Mouse (Mus musculus) hindbrain, embryonic 10.5 days (tissue): ENCODE measurements at regions not wholly inside any gene's neighbourhood (a gene's known extent, or its start where the extent isn't known, plus 50 kb on each side); places are given as distances from the start of the nearest gene placed in this dataset.

Experiments
- DNase-seq: peaks from one replicate; pipeline ENCODE4 v3.0.0-alpha.2; 2017; ENCODE audit warnings: low spot score
- H3K27ac ChIP-seq: fragments of 300-500 bp; sonication (generic); 2 replicates; pipeline ENCODE4 v1.5.1; 2016; ENCODE audit warnings: mild to moderate bottlenecking, moderate library complexity
- H3K27me3 ChIP-seq: fragments of 300-500 bp; sonication (generic); 2 replicates; pipeline ENCODE4 v1.6.1; 2016; ENCODE audit warnings: mild to moderate bottlenecking; ENCODE audit not compliant: poor library complexity, insufficient read depth, severe bottlenecking
- H3K36me3 ChIP-seq: fragments of 300-500 bp; sonication (generic); 2 replicates; pipeline ENCODE4 v1.6.1; 2016; ENCODE audit warnings: mild to moderate bottlenecking, moderate library complexity
- H3K4me1 ChIP-seq: fragments of 300-500 bp; sonication (generic); replicated peaks from 2 replicates; pipeline ENCODE4 v1.6.1; 2016; ENCODE audit warnings: mild to moderate bottlenecking
- H3K4me3 ChIP-seq: fragments of 300-500 bp; sonication (generic); 2 replicates; pipeline ENCODE4 v1.5.1; 2016; ENCODE audit warnings: mild to moderate bottlenecking, moderate library complexity
- H3K9me3 ChIP-seq: fragments of 300-500 bp; sonication (generic); 2 replicates; pipeline ENCODE4 v1.6.1; 2016; ENCODE audit warnings: mild to moderate bottlenecking, moderate library complexity
- WGBS: fragments of 180-500 bp; shearing (Covaris S2); methylation state at CpG from one replicate; pipeline ENCODE4 v1.1.7; 2016; 5-methylcytosine and 5-hydroxymethylcytosine counted together

GRCm38 (mm10) chr4:62872562-62872961 lies 92.8 kb upstream of the Zfp618 start:
- H3K9me3 ChIP-seq = no peaks in the 10 kb centered on the region
- WGBS = 87% methylated on average over 10 of the region's 10 CpGs
- H3K4me3 ChIP-seq = no peak overlapping the region
- H3K4me1 ChIP-seq = no peaks in the 10 kb centered on the region
- H3K27me3 ChIP-seq = no peaks in the 10 kb centered on the region
- no peaks in the 10 kb centered on the region for H3K36me3 ChIP-seq
- H3K27ac ChIP-seq = no peak overlapping the region
- no peak for DNase-seq

GRCm38 (mm10) chr4:62873986-62874385 lies 91.4 kb upstream of the Zfp618 start:
- Histone ChIP-seq H3K4me3 (no peak overlapping the region), H3K4me1 (no peaks in the 10 kb centered on the region), H3K36me3 (no peaks in the 10 kb centered on the region), H3K9me3 (no peaks in the 10 kb centered on the region), H3K27me3 (no peaks in the 10 kb centered on the region), H3K27ac (no peak overlapping the region)
- 92% methylated on average over 12 of the region's 12 CpGs for WGBS
- DNase-seq = no peak

- Histone ChIP-seq H3K9me3 (no peaks in the 10 kb centered on the region), H3K4me1 (no peaks in the 10 kb centered on the region), H3K4me3 (no peak overlapping the region), H3K27ac (no peak overlapping the region), H3K27me3 (no peaks in the 10 kb centered on the region), H3K36me3 (no peaks in the 10 kb centered on the region)
- DNase-seq = no peak
- 83% methylated on average over 7 of the region's 7 CpGs for WGBS
These were observed 87.3 kb upstream of the Zfp618 start for GRCm38 (mm10) chr4:62878063-62878462.

DNA sequence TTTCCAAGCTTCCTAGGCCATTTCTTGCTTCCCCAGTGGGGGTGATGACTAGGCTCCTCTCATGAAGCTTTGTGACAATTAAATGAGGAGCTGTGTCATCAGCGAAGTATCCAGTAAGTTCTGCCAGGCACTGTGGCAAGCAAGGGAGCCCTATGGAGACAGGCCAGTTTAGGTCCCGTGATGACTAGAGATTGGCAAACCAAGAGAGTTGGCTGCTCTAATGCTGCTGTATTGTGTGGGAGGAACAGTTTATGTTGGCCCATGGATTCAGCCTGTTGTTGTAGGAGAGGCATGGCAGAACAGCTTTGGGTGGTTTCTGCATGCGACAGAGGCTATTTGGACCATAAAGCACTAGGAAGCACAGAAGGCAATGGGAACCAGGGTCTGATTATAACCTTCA lies 86.4 kb upstream of the Zfp618 start:
- WGBS = 93% methylated on average over 3 of the region's 3 CpGs
- no peaks in the 10 kb centered on the region for H3K4me1 ChIP-seq
- no peaks in the 10 kb centered on the region for H3K27me3 ChIP-seq
- no peak overlapping the region for H3K27ac ChIP-seq
- no peaks in the 10 kb centered on the region for H3K9me3 ChIP-seq
- no peak overlapping the region for H3K4me3 ChIP-seq
- DNase-seq = no peak
- no peaks in the 10 kb centered on the region for H3K36me3 ChIP-seq

DNA sequence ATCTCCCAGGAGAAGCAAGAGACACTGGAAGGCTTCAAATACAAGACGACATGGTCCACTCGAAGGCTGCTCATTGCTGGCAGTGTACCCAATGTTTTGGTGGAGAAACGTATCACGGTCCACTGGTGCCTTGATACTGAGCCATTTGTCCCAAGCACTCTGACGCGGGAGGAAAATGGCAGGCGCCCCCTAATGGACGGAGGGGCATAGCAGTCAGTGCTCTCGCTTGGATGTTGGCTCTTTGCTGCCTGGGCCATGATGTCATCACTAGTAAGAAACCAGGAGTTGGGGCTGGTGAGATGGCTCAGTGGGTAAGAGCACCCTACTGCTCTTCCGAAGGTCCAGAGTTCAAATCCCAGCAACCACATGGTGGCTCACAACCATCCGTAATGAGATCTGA lies 83.5 kb upstream of the Zfp618 start:
- Histone ChIP-seq H3K9me3 (no peaks in the 10 kb centered on the region), H3K4me1 (no peaks in the 10 kb centered on the region), H3K27me3 (no peaks in the 10 kb centered on the region), H3K4me3 (no peak overlapping the region), H3K36me3 (no peaks in the 10 kb centered on the region), H3K27ac (no peak overlapping the region)
- 77% methylated on average over 11 of the region's 11 CpGs for WGBS
- no peak for DNase-seq

DNA sequence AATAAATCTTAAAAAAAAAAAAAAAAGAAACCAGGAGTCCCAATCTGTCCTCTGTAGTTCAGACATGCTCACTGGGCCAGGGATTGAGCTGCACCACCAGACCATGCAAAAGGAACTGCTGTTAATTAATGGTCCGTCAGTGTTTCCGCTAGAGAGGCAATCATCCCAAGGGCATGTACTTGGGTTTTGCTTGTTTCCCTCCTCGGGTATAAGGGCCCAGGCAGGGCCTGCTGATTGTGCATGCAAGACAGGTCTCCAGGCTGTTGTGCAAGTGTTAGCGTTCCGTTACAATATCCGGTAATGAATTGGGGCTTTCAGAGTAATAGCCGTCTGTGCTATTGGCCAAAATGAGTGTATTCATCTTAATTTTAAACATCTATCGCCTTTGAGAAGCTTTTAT lies 83.1 kb upstream of the Zfp618 start:
- H3K4me1 ChIP-seq = no peaks in the 10 kb centered on the region
- no peak for DNase-seq
- 89% methylated on average over 8 of the region's 8 CpGs for WGBS

GRCm38 (mm10) chr4:62888736-62889135 lies 76.6 kb upstream of the Zfp618 start:
- no peak overlapping the region for H3K27ac ChIP-seq
- H3K4me1 ChIP-seq = peaks cover 8% of the 10 kb centered on the region; the same call in 1 of the 2 replicates
- no peak for DNase-seq
- H3K9me3 ChIP-seq = no peaks in the 10 kb centered on the region
- no peak overlapping the region for H3K4me3 ChIP-seq
- H3K27me3 ChIP-seq = 0 out of 2 replicates have a peak, but pooled peaks cover 4% of the 10 kb centered on the region
- H3K36me3 ChIP-seq = no peaks in the 10 kb centered on the region
- 90% methylated on average over 7 of the region's 7 CpGs for WGBS

More for the DNA sequence above, 83.1 kb upstream of the Zfp618 start:
- Histone ChIP-seq H3K27me3 (no peaks in the 10 kb centered on the region), H3K27ac (no peak overlapping the region), H3K4me3 (no peak overlapping the region), H3K36me3 (no peaks in the 10 kb centered on the region), H3K9me3 (no peaks in the 10 kb centered on the region)

DNA sequence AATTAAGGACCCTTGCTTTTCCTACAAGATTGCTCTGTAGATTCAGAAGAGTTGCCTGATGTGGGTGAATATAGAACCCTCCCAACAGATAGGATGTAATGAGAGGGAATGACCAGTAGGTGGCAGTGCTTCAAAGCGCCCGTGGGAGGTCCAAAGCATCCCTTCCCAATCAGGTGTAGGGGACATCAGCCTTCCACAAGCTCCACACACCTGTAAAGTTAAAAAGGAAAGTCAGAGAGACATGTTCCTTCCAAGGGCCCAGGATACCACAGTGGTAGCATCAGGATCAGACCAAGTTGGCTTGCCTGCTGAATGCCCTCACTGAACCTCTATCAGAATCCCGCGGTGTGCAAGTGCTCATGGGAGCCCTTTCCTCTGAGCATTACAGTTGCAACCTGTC lies 75.7 kb upstream of the Zfp618 start:
- Histone ChIP-seq H3K27me3 (0 out of 2 replicates have a peak, but pooled peaks cover 4% of the 10 kb centered on the region), H3K9me3 (no peaks in the 10 kb centered on the region), H3K4me3 (no peak overlapping the region), H3K27ac (no peak overlapping the region), H3K4me1 (peaks cover 8% of the 10 kb centered on the region; the same call in 1 of the 2 replicates), H3K36me3 (no peaks in the 10 kb centered on the region)
- DNase-seq = peak; percentile 37
- 44% methylated on average over 4 of the region's 4 CpGs for WGBS

- Histone ChIP-seq H3K4me3 (no peak overlapping the region), H3K36me3 (no peaks in the 10 kb centered on the region), H3K27me3 (0 out of 2 replicates have a peak, but pooled peaks cover 4% of the 10 kb centered on the region), H3K9me3 (no peaks in the 10 kb centered on the region), H3K27ac (no peak overlapping the region), H3K4me1 (peaks cover 8% of the 10 kb centered on the region; the same call in 1 of the 2 replicates)
- WGBS = 54% methylated on average over 21 of the region's 21 CpGs
- DNase-seq = no peak
These were observed 74.5 kb upstream of the Zfp618 start for GRCm38 (mm10) chr4:62890588-62891580.

- WGBS = 86% methylated on average over 4 of the region's 4 CpGs
- H3K27ac ChIP-seq = no peak overlapping the region
- H3K27me3 ChIP-seq = no peaks in the 10 kb centered on the region
- no peaks in the 10 kb centered on the region for H3K9me3 ChIP-seq
- no peak for DNase-seq
- no peaks in the 10 kb centered on the region for H3K4me1 ChIP-seq
- H3K36me3 ChIP-seq = no peaks in the 10 kb centered on the region
- H3K4me3 ChIP-seq = no peak overlapping the region
These were observed 52.5 kb upstream of the Zfp618 start for GRCm38 (mm10) chr4:62912891-62913290.
